Mouse (Mus musculus) liver, adult 2 months (tissue): Measurements from ENCODE around the gene Klf11. TPM values are rescaled to one million over a fixed set of nuclear protein-coding genes. Genes with fewer than 3 reads are reported as not detected.
A peak's percentile ranks its signal among the peaks of the same experiment; 100 is the strongest.

Experiments used
- DNase-seq: peaks from one replicate; pipeline ENCODE4 v3.0.0-alpha.2; 2011; ENCODE audit warnings: low read depth, low spot score; ENCODE audit errors: extremely low read depth
- H3K27ac ChIP-seq: fragments of 200-500 bp; replicated peaks from 2 replicates; pipeline ENCODE4 v1.5.1; 2012; ENCODE audit warnings: low read depth, mild to moderate bottlenecking, control low read depth, inconsistent platforms, low read length; ENCODE audit not compliant: insufficient read depth
- H3K27me3 ChIP-seq: fragments of 200-500 bp; 2 replicates; pipeline ENCODE4 v1.6.1; 2012; ENCODE audit warnings: mild to moderate bottlenecking, moderate library complexity, low read length, inconsistent platforms; ENCODE audit not compliant: control insufficient read depth, insufficient read depth
- H3K36me3 ChIP-seq: fragments of 200-500 bp; 2 replicates; pipeline ENCODE4 v1.6.1; 2012; ENCODE audit warnings: low read length, inconsistent platforms; ENCODE audit not compliant: control insufficient read depth, insufficient read depth
- H3K4me1 ChIP-seq: fragments of 200-500 bp; 2 replicates; pipeline ENCODE4 v1.6.1; 2011; ENCODE audit warnings: low read length; ENCODE audit not compliant: control insufficient read depth, insufficient read depth
- H3K4me3 ChIP-seq: fragments of 200-500 bp; 2 replicates; pipeline ENCODE4 v1.5.1; 2011; ENCODE audit warnings: low read depth, mild to moderate bottlenecking, control low read depth, low read length, moderate library complexity; ENCODE audit not compliant: insufficient read depth
- H3K79me2 ChIP-seq: fragments of 200-500 bp; 2 replicates; pipeline ENCODE4 v1.6.1; 2012; ENCODE audit warnings: inconsistent platforms, mild to moderate bottlenecking, low read length, moderate library complexity; ENCODE audit not compliant: control insufficient read depth, insufficient read depth
- H3K9ac ChIP-seq: fragments of 200-500 bp; 2 replicates; pipeline ENCODE4 v1.6.1; 2012; ENCODE audit warnings: low read depth, mild to moderate bottlenecking, control low read depth, inconsistent platforms, low read length
- CTCF ChIP-seq: fragments of 200-500 bp; IDR thresholded peaks from 2 replicates; pipeline ENCODE4 v1.5.1; 2011; ENCODE audit warnings: low read depth, low read length, control low read depth
- POLR2A ChIP-seq: fragments of 200-500 bp; IDR thresholded peaks from 2 replicates; pipeline ENCODE4 v1.6.1; 2011; ENCODE audit warnings: low read length, control low read depth; ENCODE audit not compliant: insufficient read depth; ENCODE audit errors: extremely low read depth
- WGBS: fragments of 180-500 bp; shearing (Covaris S2); methylation state at CpG from one replicate; pipeline ENCODE4 v1.1.7; 2018; 5-methylcytosine and 5-hydroxymethylcytosine counted together
- polyA plus RNA-seq: library from polyadenylated mRNA; depleted of rRNA; stranded (reverse); fragments of >200 nt; gene quantifications from 2 replicates; pipeline ENCODE4 v1.2.3, GENCODE M21; 2012
- total RNA-seq: library from RNA; depleted of rRNA; stranded (reverse); fragments of >200 nt; gene quantifications from 2 replicates; pipeline ENCODE4 v1.2.3, GENCODE M21; 2014

The Klf11 gene
- total and polyA plus RNA-seq, 2 experiments: 2.8 to 5.9 TPM

DNA sequence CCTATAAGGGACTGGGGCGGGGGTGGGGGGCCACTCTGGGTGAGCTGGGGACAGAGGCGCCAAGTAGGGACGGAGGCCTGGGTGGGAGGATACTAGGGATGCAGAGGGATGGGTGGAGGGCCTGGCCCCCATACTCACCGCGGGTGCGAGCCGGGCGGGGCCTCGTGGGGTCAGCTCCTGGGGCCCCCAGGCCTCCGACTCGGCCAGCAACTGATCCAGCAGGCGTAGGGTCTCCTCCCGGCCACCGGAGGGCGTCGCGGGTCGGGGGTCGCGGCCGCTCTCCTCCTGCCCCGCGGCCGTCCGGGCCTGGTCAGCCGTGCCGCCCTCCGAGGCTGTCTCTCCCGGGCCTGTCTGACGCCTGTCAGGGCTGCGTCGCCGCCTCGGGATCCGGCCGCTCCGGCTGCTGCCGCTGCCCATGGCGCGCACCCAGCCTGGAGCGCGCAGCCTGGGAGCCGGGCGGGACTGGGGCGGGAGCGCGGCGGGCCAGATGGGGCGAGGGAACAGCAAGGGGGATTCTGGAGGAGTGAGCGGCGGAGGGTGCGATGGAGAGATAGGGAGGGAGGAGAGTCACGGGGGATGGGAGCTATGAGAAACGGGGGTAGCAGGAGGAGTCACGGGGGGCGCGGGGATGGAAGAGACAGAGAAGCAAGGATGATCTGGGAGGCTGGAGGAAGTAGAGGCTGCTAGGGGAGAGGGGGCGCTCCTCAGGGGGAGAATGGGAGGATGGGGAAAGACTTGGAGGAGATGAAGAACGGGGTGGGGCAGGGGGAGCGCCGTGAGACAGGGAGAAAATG is 29.6 kb downstream of the Klf11 start:
- no peaks in the 10 kb centered on the region for H3K27me3 ChIP-seq
- H3K4me1 ChIP-seq: peaks cover 20% of the 10 kb centered on the region
- peak overlapping the region; percentile 55 for H3K27ac ChIP-seq
- TF ChIP-seq POLR2A (no peak), CTCF (peak; percentile 23; the same call in 1 of the 2 replicates)
- peak overlapping the region; percentile 78 for H3K4me3 ChIP-seq
- no peaks in the 10 kb centered on the region for H3K36me3 ChIP-seq
- DNase-seq: no peak
- peaks cover 4% of the 10 kb centered on the region; the same call in 1 of the 2 replicates for H3K79me2 ChIP-seq
- peak overlapping the region; percentile 95 for H3K9ac ChIP-seq
- WGBS: 7% methylated on average over 61 of the region's 61 CpGs

DNA sequence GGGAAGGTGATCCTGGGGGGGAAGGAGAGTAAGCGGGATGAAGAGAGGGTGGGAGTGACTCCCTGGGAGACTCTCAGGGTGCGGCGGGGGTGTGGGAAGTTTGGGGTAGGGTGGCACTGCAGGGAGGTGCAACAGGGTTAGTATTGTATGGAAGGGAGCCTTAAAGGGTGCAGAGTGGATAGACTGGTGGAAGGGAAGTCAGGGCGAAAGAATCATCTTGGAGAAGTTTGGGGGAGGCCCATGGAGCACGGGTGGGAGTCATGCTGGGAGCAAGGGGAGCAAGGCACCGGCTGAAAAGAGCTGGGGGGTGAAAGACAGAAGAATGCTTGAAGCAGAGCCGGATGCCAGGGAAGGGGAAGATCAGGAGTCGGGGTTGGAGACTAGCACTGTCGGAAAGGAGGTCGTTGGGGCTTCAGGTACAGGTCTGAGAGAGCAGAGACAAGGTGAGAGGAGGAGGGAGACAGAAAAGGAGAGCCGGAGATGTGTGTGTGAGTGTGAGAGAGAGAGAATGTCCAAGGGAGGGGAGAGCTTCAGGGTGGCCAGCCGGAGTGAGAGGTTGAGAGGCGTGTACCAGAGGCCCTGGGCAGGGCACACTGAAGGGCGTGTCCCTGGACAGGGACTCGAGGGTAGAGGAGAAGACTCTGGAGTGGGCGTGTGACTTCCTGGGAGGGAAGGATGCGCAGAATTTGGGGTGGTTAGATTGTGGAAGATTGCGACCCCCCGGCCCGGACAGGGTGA is 30.4 kb downstream of the Klf11 start, which contains the start of gene Cys1:
Cys1 (minus strand) TSS at position 528 of the 738 bp plus-strand sequence.
- Histone ChIP-seq H3K27ac (peak within 1 kb of the TSS; percentile 88), H3K4me3 (peak within 1 kb of the TSS; percentile 78), H3K4me1 (peaks cover 22% of the 10 kb centered on the region), H3K36me3 (no peaks in the 10 kb centered on the region), H3K9ac (peak within 1 kb of the TSS; percentile 95), H3K79me2 (peaks cover 4% of the 10 kb centered on the region; the same call in 1 of the 2 replicates), H3K27me3 (no peaks in the 10 kb centered on the region)
- 8% methylated on average over 20 of the region's 20 CpGs for WGBS
- peak; percentile 28; the same call in 1 of the 2 replicates for TF ChIP-seq POLR2A
- no peak for TF ChIP-seq CTCF
- DNase-seq: peak; percentile 74

DNA sequence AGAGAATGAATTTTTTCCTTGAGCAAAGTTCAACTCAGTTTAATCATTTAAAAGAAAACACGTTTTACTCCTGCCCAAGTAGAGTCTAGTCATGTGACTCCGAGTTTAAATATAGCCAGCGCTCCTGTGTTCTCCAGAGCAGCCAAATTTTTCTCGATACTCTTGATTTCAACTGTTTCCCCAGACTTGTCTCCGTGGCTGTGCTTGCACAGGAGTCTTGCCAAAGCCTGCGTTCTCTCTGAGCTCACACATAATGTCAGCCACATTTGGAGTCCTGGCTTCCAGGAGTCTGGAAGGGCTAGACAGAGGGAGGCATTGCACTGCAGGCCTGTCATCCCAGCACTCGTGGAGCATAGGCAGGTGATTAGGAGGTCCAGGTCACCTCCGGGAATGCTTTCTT is 31.5 kb downstream of the Klf11 start:
- H3K27ac ChIP-seq: peak overlapping the region; percentile 77
- H3K4me3 ChIP-seq: no peak overlapping the region
- no peaks in the 10 kb centered on the region for H3K27me3 ChIP-seq
- H3K79me2 ChIP-seq: peaks cover 4% of the 10 kb centered on the region; the same call in 1 of the 2 replicates
- TF ChIP-seq POLR2A: no peak
- no peak for TF ChIP-seq CTCF
- H3K9ac ChIP-seq: peak overlapping the region; percentile 34
- H3K4me1 ChIP-seq: peaks cover 28% of the 10 kb centered on the region
- 8% methylated on average over 8 of the region's 8 CpGs for WGBS
- DNase-seq: peak; percentile 97
- H3K36me3 ChIP-seq: no peaks in the 10 kb centered on the region

DNA sequence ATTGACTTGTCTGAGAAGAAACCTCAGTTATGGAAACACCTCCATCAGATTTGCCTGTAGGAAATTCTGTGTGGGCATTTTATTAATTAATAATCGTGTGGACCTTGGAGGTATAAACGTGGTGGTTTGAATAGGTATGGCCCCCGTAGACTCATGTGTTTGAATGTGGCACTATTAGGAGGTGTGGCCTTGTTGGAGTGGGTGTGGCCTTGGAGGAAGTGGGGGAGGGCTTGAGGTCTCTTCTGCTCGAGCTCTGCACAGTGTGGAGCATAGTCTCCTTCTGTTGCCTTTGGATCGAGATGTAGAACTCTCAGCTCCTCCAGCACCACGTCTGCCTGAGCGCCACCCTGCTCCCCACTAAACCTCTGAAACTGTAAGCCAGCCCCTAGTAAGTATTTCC is 32.4 kb downstream of the Klf11 start:
- no peaks in the 10 kb centered on the region for H3K36me3 ChIP-seq
- H3K4me3 ChIP-seq: no peak overlapping the region
- no peak overlapping the region for H3K9ac ChIP-seq
- no peaks in the 10 kb centered on the region for H3K27me3 ChIP-seq
- WGBS: 65% methylated on average over 7 of the region's 7 CpGs
- H3K27ac ChIP-seq: peak overlapping the region; percentile 77
- DNase-seq: no peak
- H3K4me1 ChIP-seq: peaks cover 28% of the 10 kb centered on the region
- no peak for TF ChIP-seq POLR2A
- no peak for TF ChIP-seq CTCF
- peaks cover 4% of the 10 kb centered on the region; the same call in 1 of the 2 replicates for H3K79me2 ChIP-seq

DNA sequence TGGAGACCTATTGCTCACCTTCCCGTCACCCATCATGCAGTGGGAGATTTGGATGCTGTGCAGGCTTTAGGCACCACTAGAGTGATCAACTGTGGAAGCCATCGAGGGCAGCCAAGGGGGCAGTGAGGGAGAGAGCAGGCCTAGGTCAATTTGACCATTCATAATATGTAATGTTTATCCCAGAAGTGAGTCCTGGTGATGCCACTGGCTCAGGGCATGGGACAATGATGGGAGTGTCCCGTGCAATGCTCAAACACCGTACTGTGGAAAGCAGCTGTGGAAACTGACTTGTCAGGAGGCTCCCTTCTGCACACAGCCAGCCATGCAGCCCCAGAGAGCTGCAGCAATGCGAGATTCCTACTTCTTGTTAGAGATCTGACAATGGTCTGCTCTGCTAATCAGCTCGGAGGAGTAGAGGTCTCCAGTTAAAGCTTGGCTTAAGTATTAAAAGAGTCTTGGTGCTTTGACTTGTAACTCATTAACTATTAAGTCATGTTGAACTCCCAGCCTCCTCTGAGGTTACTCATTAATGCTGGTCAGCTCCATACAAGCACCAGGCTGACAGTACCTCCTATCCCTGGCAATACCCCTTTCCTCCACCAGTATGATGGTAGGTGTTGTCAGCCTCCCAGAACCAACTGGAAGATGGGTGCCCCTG is 35.1 kb downstream of the Klf11 start:
- H3K9ac ChIP-seq: 0 out of 2 replicates have a peak overlapping the region, but pooled peaks have one; percentile 2
- peak; percentile 98 for DNase-seq
- TF ChIP-seq CTCF (peak; percentile 18; the same call in 1 of the 2 replicates), POLR2A (no peak)
- peak overlapping the region; percentile 94 for H3K27ac ChIP-seq
- H3K27me3 ChIP-seq: no peaks in the 10 kb centered on the region
- peaks cover 25% of the 10 kb centered on the region for H3K4me1 ChIP-seq
- no peaks in the 10 kb centered on the region for H3K36me3 ChIP-seq
- 25% methylated on average over 6 of the region's 6 CpGs for WGBS
- no peaks in the 10 kb centered on the region for H3K79me2 ChIP-seq
- H3K4me3 ChIP-seq: no peak overlapping the region
